Mouse (Mus musculus) cerebellum, adult 18-20 months (tissue): ENCODE measurements at regions not wholly inside any gene's neighbourhood (a gene's known extent, or its start where the extent isn't known, plus 50 kb on each side); places are given as distances from the start of the nearest gene placed in this dataset.

ENCODE experiments used
- DNase-seq, 2 experiments: peaks; one replicate each; pipeline ENCODE4 v3.0.0; 2021

- DNase-seq: no peak
Measured at GRCm38 (mm10) chr1:109081337-109081736, 900.9 kb upstream of the Cdh7 start.

- peak in 1 of 2 experiments; percentile 3 for DNase-seq
Measured at GRCm38 (mm10) chr1:109086110-109086509, 896.1 kb upstream of the Cdh7 start.

GRCm38 (mm10) chr1:109105073-109105472 is 877.2 kb upstream of the Cdh7 start:
- peak in 1 of 2 experiments; percentile 9 for DNase-seq
